Mouse (Mus musculus) ovary, postnatal 14 days (tissue): ENCODE measurements around the gene Miga1.

Experiments used
- DNase-seq: peaks from one replicate; pipeline ENCODE4 v3.0.0; 2022; ENCODE audit warnings: low spot score

Gene Miga1

GRCm38 (mm10) chr3:152339862-152340557 is at the start of gene Miga1:
TSS of gene Miga1 (minus strand) at chr3:152340407.
- peak; percentile 60 for DNase-seq

GRCm38 (mm10) chr3:152384106-152384505 is 43.9 kb upstream of the Miga1 start:
- no peak for DNase-seq

- DNase-seq = no peak
These were observed 35.9 kb upstream of the Miga1 start for GRCm38 (mm10) chr3:152376063-152376462.

GRCm38 (mm10) chr3:152364181-152364580 is 24.0 kb upstream of the Miga1 start:
- no peak for DNase-seq

GRCm38 (mm10) chr3:152359151-152359550 is 18.9 kb upstream of the Miga1 start:
- DNase-seq = no peak

GRCm38 (mm10) chr3:152356751-152357150 is 16.5 kb upstream of the Miga1 start:
- DNase-seq = no peak

GRCm38 (mm10) chr3:152355361-152355760 is 15.2 kb upstream of the Miga1 start:
- no peak for DNase-seq

GRCm38 (mm10) chr3:152353434-152354177 is 13.4 kb upstream of the Miga1 start:
- DNase-seq = no peak

GRCm38 (mm10) chr3:152352289-152352688 is 12.1 kb upstream of the Miga1 start:
- DNase-seq = no peak

GRCm38 (mm10) chr3:152350966-152351365 is 10.8 kb upstream of the Miga1 start:
- no peak for DNase-seq

GRCm38 (mm10) chr3:152350431-152350830 is 10.2 kb upstream of the Miga1 start:
- no peak for DNase-seq

GRCm38 (mm10) chr3:152348011-152348830 is 8.0 kb upstream of the Miga1 start:
- no peak for DNase-seq

GRCm38 (mm10) chr3:152347227-152347626 is 7.0 kb upstream of the Miga1 start:
- DNase-seq = no peak

- no peak for DNase-seq
These were observed 6.5 kb upstream of the Miga1 start for GRCm38 (mm10) chr3:152346633-152347141.

GRCm38 (mm10) chr3:152345732-152346632 is 5.8 kb upstream of the Miga1 start, which contains the start of gene Usp33:
TSS of gene Usp33 (plus strand) at chr3:152346478.
- DNase-seq = peak; percentile 96

GRCm38 (mm10) chr3:152342961-152343517 is 2.8 kb upstream of the Miga1 start:
- no peak for DNase-seq

- DNase-seq = no peak
These were observed 4.1 kb downstream of the Miga1 start for GRCm38 (mm10) chr3:152336085-152336484.

GRCm38 (mm10) chr3:152333641-152334040 is 6.6 kb downstream of the Miga1 start:
- no peak for DNase-seq

- no peak for DNase-seq
These were observed 7.5 kb downstream of the Miga1 start for GRCm38 (mm10) chr3:152332545-152333300.

- DNase-seq = no peak
These were observed 8.1 kb downstream of the Miga1 start for GRCm38 (mm10) chr3:152332104-152332503.
